Mouse (Mus musculus): Measurements from ENCODE around the gene Zfp971.
"Not testable (repeated sequence)": the region's sequence is repeated elsewhere in the genome, so short reads cannot be mapped to it uniquely, and the experiment has no call there.

Zfp971 gene

DNA sequence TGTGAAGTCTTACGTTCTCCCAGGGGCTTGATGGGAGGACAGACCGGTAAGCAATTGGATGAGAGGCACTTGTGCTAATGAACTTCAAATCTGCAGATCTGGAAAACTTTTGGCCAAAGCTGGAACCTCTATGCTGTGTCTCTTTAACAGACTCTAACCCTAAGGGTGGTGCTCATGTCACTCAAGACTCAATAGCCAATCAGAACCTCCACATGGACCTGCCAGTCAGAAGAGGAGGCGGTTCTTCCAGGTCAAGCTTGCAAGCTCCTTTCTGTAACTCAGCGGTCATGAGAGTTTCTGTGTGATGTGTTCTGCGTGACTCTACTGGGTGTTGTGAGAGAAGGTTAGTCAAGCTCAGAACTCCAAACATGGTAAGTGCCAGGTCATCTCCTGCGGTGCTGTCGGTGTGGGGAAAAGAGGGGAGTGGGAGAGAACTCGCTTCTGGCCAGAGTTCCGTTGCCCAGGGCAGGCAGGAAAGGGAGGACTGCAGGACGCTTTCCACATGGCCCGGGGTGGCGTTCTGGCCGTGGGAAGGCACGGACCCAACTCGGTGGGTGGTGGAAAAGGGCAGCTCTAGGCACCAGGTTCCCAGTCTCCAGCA is at the start of gene Zfp971:
Gene Zfp971, plus strand, starts transcription at position 274 of the 601 bp plus-strand sequence.
- CTCF ChIA-PET, result not testable (repeated sequence)

DNA sequence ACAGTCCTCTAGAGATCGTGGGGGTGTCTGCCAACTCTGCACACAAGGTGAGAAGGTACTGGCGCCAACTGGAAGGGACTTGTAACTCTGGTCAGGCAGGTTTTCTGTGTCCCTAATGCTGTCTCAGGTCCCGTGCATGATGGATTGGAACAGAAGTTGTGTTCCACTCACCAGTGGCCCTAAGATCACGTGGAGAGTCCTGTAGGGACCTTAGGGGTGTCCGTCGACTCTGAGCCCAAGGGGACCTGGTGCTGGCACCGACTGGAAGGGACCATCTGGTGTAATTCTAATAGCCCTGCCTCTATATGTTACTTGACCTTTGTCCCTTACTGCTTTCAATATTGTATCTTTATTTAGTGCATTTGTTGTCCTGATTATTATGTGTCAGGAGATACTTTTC is 48.3 kb upstream of the Zfp971 start:
- CTCF ChIA-PET, result not testable (repeated sequence)

DNA sequence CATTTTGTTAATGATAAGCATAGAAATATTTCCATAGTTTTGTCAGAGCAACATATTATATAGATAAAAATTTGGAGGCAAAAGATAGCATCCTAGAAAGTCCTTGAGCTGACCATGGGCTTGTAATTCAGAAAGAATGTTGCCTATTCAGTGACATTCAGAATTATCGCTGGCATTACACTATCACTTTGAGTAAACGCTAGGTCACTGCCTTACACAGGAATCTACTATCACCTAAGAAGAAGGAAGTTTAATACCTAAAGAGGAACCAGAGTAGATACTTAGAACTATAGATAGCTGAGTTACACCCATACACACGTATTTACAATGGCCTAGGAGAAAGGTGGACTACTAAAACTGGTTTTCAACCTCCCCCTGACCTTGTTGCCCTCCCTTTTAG is 3.6 kb upstream of the Zfp971 start:
- CTCF ChIA-PET, result not testable (repeated sequence)

DNA sequence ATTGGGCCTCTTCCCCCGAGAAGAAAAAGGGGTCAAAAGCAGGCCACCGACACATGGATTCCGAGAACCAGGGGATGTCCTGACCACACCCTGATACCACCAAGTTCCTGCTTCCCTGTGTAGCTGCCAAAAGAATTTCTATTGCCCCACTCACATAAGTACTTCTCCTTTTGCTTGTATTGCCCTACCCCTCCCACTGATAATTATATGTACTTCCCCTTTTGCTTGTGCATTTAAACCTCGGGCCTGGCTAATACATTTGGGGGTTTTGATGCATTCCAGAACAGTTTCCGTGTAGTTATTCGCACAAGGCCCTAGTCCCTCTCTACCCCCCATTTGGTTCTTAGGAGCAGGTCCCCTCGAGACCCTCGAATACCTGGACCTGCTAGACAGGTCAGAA is 2.3 kb upstream of the Zfp971 start:
- CTCF ChIA-PET, result not testable (repeated sequence)

DNA sequence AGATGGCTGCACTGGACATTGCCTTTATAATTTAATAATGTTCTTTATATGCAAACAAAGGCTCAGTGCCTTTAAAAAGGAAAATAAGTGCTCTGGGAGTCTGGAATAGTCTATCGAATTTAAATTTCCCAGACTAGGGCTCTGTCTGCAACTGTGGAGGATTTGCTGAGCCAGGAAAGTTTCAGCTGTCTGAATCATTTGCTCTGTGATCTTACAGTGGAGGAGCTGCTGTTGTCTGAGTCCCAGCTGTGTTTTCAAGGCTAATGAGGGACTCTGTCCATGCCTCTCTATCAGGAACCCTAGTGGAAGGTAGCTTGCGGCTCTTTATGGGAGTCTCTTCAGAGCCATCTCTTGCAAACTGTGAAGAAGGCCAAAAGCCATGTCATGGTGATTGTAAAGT is 777 bp downstream of the Zfp971 start:
- CTCF ChIA-PET, result not testable (repeated sequence)

DNA sequence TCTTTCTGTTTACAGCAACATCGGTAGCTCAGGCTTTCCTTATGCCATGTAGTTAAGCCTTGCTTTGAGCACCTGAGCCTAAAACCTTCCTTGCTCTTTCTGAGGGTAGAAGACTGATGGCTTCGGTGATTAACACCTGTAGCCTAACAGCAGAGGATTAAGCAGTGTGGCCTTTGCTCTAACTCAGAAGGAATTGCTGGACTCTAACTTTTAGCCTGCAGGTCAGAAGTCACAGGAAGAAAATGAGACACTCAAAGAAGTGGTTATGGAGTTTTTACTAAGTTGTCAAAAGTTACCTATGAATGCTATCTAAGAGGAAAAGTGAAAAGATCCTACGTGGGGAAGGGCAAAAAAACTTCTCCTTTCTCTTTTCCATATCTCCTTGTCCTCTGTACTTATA is 4.5 kb downstream of the Zfp971 start:
- CTCF ChIA-PET, result not testable (repeated sequence)

DNA sequence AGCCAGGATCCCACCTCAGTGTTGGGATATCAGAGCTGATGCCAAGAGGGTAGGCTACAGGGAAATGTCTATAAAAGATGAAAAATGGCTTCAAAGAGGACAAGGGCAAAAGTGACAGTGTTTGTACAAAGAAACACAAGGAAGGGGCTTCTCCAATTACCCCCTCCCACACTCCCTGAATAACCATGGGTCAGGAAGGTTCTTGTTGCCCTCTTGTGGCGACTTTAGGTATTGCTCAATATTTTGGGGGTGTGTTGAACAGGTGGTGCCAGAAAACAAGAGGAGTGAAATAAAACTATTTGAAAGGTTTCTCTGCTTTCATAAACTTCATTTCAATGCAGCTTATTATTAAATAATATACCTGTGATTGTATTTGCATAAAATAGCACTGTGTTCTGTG is 35.1 kb downstream of the Zfp971 start:
- CTCF ChIA-PET, result no interaction called here

DNA sequence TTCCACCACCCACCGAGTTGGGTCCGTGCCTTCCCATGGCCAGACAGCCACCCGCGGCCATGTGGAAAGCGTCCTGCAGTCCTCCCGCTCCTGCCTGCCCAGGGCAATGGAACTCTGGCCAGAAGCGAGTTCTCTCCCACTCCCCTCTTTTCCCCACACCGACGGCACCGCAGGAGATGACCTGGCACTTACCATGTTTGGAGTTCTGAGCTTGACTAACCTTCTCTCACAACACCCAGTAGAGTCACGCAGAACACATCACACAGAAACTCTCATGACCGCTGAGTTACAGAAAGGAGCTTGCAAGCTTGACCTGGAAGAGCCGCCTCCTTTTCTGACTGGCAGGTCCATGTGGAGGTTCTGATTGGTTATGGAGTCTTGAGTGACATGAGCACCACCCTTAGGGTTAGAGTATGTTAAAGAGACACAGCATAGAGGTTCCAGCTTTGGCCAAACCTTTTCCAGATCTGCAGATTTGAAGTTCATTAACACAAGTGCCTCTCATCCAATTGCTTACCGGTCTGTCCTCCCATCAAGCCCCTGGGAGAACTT is 55.2 kb downstream of the Zfp971 start, which contains the start of gene Zfp931:
Gene Zfp931, minus strand, starts transcription at position 311 of the 552 bp plus-strand sequence.
- CTCF ChIA-PET, result not testable (repeated sequence)
